Mouse (Mus musculus) bone marrow, adult 2 months (tissue): Measurements from ENCODE around the gene Gas7. TPM values are rescaled to one million over a fixed set of nuclear protein-coding genes. Genes with fewer than 3 reads are reported as not detected.

ENCODE experiments used
- H3K27ac ChIP-seq: fragments of 200-500 bp; 2 replicates; pipeline ENCODE4 v1.5.1; 2012; ENCODE audit warnings: low read depth, mild to moderate bottlenecking, control low read depth, inconsistent platforms, low read length; ENCODE audit not compliant: control insufficient read depth, poor library complexity, insufficient read depth
- H3K4me1 ChIP-seq: fragments of 200-500 bp; 2 replicates; pipeline ENCODE4 v1.6.1; 2011; ENCODE audit warnings: low read length; ENCODE audit not compliant: control insufficient read depth, insufficient read depth
- H3K4me3 ChIP-seq: fragments of 200-500 bp; replicated peaks from 2 replicates; pipeline ENCODE3; 2011; ENCODE audit warnings: mild to moderate bottlenecking, low read depth, low read length, control low read depth; ENCODE audit not compliant: control insufficient read depth
- CTCF ChIP-seq: fragments of 200-500 bp; IDR thresholded peaks from 2 replicates; pipeline ENCODE4 v1.5.1; 2011; ENCODE audit warnings: low read length, control low read depth; ENCODE audit not compliant: control insufficient read depth, insufficient read depth
- POLR2A ChIP-seq: fragments of 200-500 bp; IDR thresholded peaks from 2 replicates; pipeline ENCODE4 v1.6.1; 2011; ENCODE audit warnings: low read depth, mild to moderate bottlenecking, control low read depth, low read length, borderline replicate concordance; ENCODE audit not compliant: control insufficient read depth
- WGBS: fragments of 180-500 bp; shearing (Covaris S2); methylation state at CpG from one replicate; pipeline ENCODE4 v1.1.7; 2018; 5-methylcytosine and 5-hydroxymethylcytosine counted together
- polyA plus RNA-seq: library from polyadenylated mRNA; stranded (reverse); fragments of >200 nt; gene quantifications from 2 replicates; pipeline ENCODE4 v1.2.4, GENCODE M21; 2011; ENCODE audit warnings: low replicate concordance; ENCODE audit not compliant: missing spikeins, insufficient read depth, insufficient read length

Gas7 gene
- polyA plus RNA-seq, 1 experiment = 18.1 TPM

- H3K4me3 ChIP-seq = no peak overlapping the region
- TF ChIP-seq POLR2A = no peak
- TF ChIP-seq CTCF = no peak
- H3K27ac ChIP-seq = no peak overlapping the region
- H3K4me1 ChIP-seq = no peaks in the 10 kb centered on the region
- 64% methylated on average over 2 of the region's 2 CpGs for WGBS
Observed at GRCm38 (mm10) chr11:67686109-67686508, 230.9 kb downstream of the Gas7 start.

GRCm38 (mm10) chr11:67694703-67695376, 239.6 kb downstream of the Gas7 start, which contains the start of gene Rcvrn:
Gene Rcvrn (plus strand): TSS chr11:67695326.
- Histone ChIP-seq H3K4me3 (no peak within 1 kb of the TSS), H3K27ac (no peak within 1 kb of the TSS), H3K4me1 (no peaks in the 10 kb centered on the region)
- TF ChIP-seq CTCF (no peak), POLR2A (no peak)
- WGBS = 63% methylated on average over 7 of the region's 7 CpGs

GRCm38 (mm10) chr11:67712976-67713375, 257.7 kb downstream of the Gas7 start:
- WGBS = 80% methylated on average over 4 of the region's 4 CpGs
- H3K4me1 ChIP-seq = no peaks in the 10 kb centered on the region
- no peak for TF ChIP-seq CTCF
- no peak for TF ChIP-seq POLR2A

GRCm38 (mm10) chr11:67715382-67715781, 260.1 kb downstream of the Gas7 start:
- TF ChIP-seq CTCF = no peak
- TF ChIP-seq POLR2A = no peak
- Histone ChIP-seq H3K4me1 (no peaks in the 10 kb centered on the region), H3K27ac (no peak overlapping the region), H3K4me3 (no peak overlapping the region)
- 51% methylated on average over 4 of the region's 4 CpGs for WGBS

More at GRCm38 (mm10) chr11:67712976-67713375, 257.7 kb downstream of the Gas7 start:
- no peak overlapping the region for H3K27ac ChIP-seq
- no peak overlapping the region for H3K4me3 ChIP-seq

- no peak overlapping the region for H3K4me3 ChIP-seq
- H3K4me1 ChIP-seq = no peaks in the 10 kb centered on the region
- WGBS = 66% methylated on average over 5 of the region's 5 CpGs
- no peak for TF ChIP-seq CTCF
- TF ChIP-seq POLR2A = no peak
- H3K27ac ChIP-seq = no peak overlapping the region
Observed at GRCm38 (mm10) chr11:67721485-67721884, 266.2 kb downstream of the Gas7 start.

GRCm38 (mm10) chr11:67722399-67723156, 267.3 kb downstream of the Gas7 start:
- TF ChIP-seq POLR2A (no peak), CTCF (no peak)
- H3K4me3 ChIP-seq = no peak overlapping the region
- no peak overlapping the region for H3K27ac ChIP-seq
- WGBS = 55% methylated on average over 7 of the region's 7 CpGs
- no peaks in the 10 kb centered on the region for H3K4me1 ChIP-seq

GRCm38 (mm10) chr11:67723231-67724013, 268.2 kb downstream of the Gas7 start:
- Histone ChIP-seq H3K4me3 (no peak overlapping the region), H3K27ac (no peak overlapping the region), H3K4me1 (no peaks in the 10 kb centered on the region)
- TF ChIP-seq POLR2A = no peak
- TF ChIP-seq CTCF = no peak
- WGBS = 62% methylated on average over 8 of the region's 8 CpGs

- WGBS = 77% methylated on average over 6 of the region's 6 CpGs
- no peak overlapping the region for H3K27ac ChIP-seq
- no peak for TF ChIP-seq CTCF
- TF ChIP-seq POLR2A = no peak
- no peak overlapping the region for H3K4me3 ChIP-seq
- no peaks in the 10 kb centered on the region for H3K4me1 ChIP-seq
Observed at GRCm38 (mm10) chr11:67727095-67727494, 271.9 kb downstream of the Gas7 start.
